Mouse (Mus musculus): Measurements from ENCODE around the gene Olfr777. TPM values are rescaled to one million over a fixed set of nuclear protein-coding genes. Genes with fewer than 3 reads are reported as not detected.
"Not testable (repeated sequence)": the region's sequence is repeated elsewhere in the genome, so short reads cannot be mapped to it uniquely, and the experiment has no call there.

The Olfr777 gene
- total RNA-seq (2015) (not detected in 2 replicates), total RNA-seq (2017) (not detected in 2 replicates)

DNA sequence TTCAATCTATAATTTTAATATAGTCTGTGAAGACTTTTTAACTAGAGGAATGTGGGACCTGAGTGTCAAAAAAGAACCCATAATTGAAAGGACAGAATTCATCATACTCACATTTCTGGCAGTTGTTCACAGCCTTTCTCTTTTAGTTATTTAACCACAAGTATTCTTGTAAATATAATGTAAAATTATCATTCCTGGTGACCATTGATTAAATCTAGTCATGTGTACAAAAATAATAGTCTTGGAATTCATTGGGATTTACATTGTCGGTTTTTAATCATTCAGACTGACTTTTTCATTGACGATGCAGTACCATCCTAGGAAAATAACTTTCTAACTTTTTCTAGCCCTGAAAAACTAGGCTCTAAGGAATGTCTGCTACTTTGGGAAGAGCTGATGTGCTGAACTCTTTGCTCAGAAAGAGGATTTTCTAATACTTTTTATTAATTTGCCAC is at the start of gene Olfr777:
Gene Olfr777 (minus strand): TSS at position 405 of the 455 bp plus-strand sequence.
- no peak for ATAC-seq (ENCODE audit: poor library complexity, severe bottlenecking)

DNA sequence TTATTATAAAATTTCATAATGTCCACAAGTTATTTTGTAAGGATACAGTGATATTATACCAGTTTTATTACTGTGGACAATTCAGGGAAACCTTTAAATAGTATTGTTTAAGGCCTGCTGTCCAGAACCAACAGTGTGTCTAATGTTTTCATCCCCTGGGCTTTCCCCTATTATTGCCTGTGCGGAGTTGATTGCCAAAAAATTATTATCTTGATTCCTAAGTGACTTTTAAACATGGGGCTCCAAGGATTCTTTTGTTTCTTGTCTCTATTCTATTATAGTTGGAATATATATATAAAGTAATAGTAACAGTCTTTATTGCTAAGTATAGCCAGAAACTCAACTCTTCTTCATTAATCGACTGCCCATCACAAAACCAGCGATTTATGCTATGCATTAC is 46.5 kb upstream of the Olfr777 start, which contains the start of gene Olfr780:
Gene Olfr780 (plus strand): TSS at position 301 of the 400 bp plus-strand sequence.
- no peak for ATAC-seq (ENCODE audit: poor library complexity, severe bottlenecking)

DNA sequence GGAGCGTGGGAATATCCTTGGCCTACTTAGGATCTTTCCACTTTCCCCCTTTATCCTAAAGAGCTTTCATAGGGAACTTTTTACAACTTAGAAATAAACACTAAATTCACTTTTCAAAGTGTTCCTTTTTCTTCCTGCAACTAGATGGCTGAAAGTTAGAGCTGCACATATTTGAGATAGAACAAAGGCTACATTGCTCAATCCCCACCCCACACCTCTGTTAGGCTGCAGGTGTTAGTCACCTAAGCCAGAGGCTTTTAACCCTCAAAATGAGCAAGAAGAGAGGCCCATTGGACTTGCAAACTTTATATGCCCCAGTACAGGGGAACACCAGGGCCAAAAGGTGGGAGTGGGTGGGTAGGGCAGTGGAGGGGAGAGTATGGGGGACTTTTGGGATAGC is 42.2 kb upstream of the Olfr777 start:
- not testable (repeated sequence) for ATAC-seq (ENCODE audit: poor library complexity, severe bottlenecking)

DNA sequence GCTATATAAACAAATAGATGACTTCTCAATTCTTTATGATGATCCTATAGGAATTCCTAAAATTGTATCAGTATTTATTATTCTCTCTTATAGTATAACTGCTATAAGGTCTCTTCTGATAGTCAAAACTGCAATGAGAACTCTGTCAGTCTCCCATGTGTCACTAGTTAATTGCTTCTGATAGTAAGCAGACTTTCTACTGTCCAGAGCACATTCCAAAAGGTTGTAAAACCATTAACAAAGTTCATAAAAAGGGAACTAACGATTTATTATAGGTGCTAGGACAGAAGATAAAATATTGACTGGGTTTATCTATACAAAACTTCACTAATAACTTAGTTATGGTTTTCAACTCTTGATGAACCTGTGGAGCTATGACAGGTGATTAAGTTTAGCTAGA is 41.7 kb upstream of the Olfr777 start:
- not testable (repeated sequence) for ATAC-seq (ENCODE audit: poor library complexity, severe bottlenecking)

DNA sequence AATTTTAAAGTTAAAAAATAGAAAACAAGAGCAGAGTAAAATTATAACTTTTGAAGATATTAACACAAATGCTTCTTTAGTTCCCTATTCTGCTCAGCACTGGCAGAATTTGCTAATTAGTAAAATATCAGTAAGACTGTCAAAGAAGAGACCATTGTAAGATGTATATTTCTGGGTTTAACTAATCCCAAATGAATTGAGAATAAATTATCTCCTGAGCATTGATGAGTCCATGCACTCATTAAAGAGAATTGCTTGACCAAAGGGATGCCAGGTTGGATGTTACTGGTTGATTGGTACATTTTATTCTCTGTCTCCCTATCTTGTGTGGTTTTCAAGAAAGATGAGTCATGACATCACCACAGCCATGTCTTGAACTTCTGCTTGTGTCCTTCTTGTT is 12.5 kb downstream of the Olfr777 start, which contains the start of gene Olfr776:
Gene Olfr776 (plus strand): TSS at position 301 of the 400 bp plus-strand sequence.
- no peak for ATAC-seq (ENCODE audit: poor library complexity, severe bottlenecking)

DNA sequence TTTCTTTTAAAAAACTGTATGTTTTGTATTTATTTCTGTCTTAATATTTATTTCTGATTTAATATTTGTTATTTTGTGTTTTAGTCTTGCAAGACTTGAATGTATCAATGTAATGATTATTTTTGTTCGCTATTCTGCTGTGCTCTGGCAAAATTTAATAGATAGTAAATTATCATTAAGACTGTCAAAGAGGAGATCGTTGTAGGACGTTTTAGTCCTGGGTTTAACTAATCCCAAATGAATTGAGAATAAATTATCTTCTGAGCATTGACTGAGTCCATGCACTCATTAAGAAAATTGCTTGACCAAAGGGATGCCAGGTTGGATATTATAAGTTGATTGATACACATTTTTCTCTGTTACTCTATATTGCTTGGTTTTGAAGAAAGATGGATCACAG is 23.2 kb downstream of the Olfr777 start, which contains the start of gene Olfr775:
Gene Olfr775 (plus strand): TSS at position 301 of the 400 bp plus-strand sequence.
- no peak for ATAC-seq (ENCODE audit: poor library complexity, severe bottlenecking)

DNA sequence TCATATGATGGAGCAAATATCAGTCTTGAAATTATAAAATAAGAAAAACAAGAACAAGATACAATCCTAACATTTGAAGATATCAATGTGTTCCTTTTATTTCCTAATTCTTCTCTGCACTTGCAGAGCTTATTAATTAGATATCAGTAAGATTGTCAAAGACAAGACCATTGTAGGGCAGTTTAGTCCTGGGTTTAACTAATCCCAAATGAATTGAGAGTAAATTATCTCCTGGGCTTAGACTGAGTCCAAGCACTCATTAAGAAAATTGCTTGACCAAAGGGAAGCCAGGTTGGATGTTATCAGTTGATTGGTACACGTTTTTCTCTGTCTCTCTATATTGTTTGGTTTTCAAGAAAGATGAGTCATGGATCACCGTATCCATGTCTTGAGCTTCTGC is 35.4 kb downstream of the Olfr777 start, which contains the start of gene Olfr774:
Gene Olfr774 (plus strand): TSS at position 301 of the 400 bp plus-strand sequence.
- ATAC-seq (ENCODE audit: poor library complexity, severe bottlenecking): no peak

DNA sequence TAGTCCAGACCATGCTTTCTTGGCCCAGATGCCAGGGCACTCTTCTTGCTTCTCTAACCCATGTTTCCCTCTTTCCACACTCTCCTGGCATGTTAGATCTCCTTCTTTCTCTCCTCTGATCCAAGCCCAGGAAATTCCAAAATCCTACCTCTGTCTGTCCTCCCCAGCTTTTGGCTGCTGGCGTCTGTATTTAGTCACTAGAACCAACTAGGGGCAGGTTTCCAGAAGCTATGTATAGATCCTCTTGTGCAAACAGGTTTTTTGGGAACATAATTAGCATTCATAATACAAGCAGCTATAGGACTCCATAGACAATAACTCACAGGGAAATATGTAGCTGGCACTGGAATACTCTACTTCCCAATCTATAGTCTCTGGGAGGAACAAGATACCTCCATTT is 40.5 kb downstream of the Olfr777 start:
- no peak for ATAC-seq (ENCODE audit: poor library complexity, severe bottlenecking)

Other genes starting within 250 kb of the Olfr777 start
- not detected in 2 replicates for gene Olfr764-ps1, start 231.6 kb downstream of the Olfr777 start, total RNA-seq (2015)
- gene Olfr764-ps1, start 231.6 kb downstream of the Olfr777 start, total RNA-seq (2017): not detected in 2 replicates
- not detected in 2 replicates for gene Olfr765, start 221.5 kb downstream of the Olfr777 start, total RNA-seq (2015)
- gene Olfr765, start 221.5 kb downstream of the Olfr777 start, total RNA-seq (2017): not detected in 2 replicates
- not detected in 2 replicates for gene Olfr766-ps1, start 202.5 kb downstream of the Olfr777 start, total RNA-seq (2015)
- not detected in 2 replicates for gene Olfr766-ps1, start 202.5 kb downstream of the Olfr777 start, total RNA-seq (2017)
- not detected in 2 replicates for gene Olfr767, start 188.6 kb downstream of the Olfr777 start, total RNA-seq (2015)
- gene Olfr767, start 188.6 kb downstream of the Olfr777 start, total RNA-seq (2017): not detected in 2 replicates
- not detected in 2 replicates for gene Olfr768, start 172.1 kb downstream of the Olfr777 start, total RNA-seq (2015)
- gene Olfr768, start 172.1 kb downstream of the Olfr777 start, total RNA-seq (2017): not detected in 2 replicates
- not detected in 2 replicates for gene Olfr769, start 153.6 kb downstream of the Olfr777 start, total RNA-seq (2015)
- not detected in 2 replicates for gene Olfr769, start 153.6 kb downstream of the Olfr777 start, total RNA-seq (2017)
- gene Olfr770, start 132.5 kb downstream of the Olfr777 start, total RNA-seq (2015): not detected in 2 replicates
- not detected in 2 replicates for gene Olfr770, start 132.5 kb downstream of the Olfr777 start, total RNA-seq (2017)
- gene Olfr771, start 106.7 kb downstream of the Olfr777 start, total RNA-seq (2015): not detected in 2 replicates
- gene Olfr771, start 106.7 kb downstream of the Olfr777 start, total RNA-seq (2017): not detected in 2 replicates
- gene Olfr772, start 93.6 kb downstream of the Olfr777 start, total RNA-seq (2015): not detected in 2 replicates
- gene Olfr772, start 93.6 kb downstream of the Olfr777 start, total RNA-seq (2017): not detected in 2 replicates
- gene Olfr773, start 84.1 kb downstream of the Olfr777 start, total RNA-seq (2015): not detected in 2 replicates
- gene Olfr773, start 84.1 kb downstream of the Olfr777 start, total RNA-seq (2017): not detected in 2 replicates
- not detected in 2 replicates for gene Olfr774, start 35.3 kb downstream of the Olfr777 start, total RNA-seq (2015)
- not detected in 2 replicates for gene Olfr774, start 35.3 kb downstream of the Olfr777 start, total RNA-seq (2017)
- not detected in 2 replicates for gene Olfr775, start 23.1 kb downstream of the Olfr777 start, total RNA-seq (2015)
- not detected in 2 replicates for gene Olfr775, start 23.1 kb downstream of the Olfr777 start, total RNA-seq (2017)
- not detected in 2 replicates for gene Olfr776, start 12.4 kb downstream of the Olfr777 start, total RNA-seq (2015)
- gene Olfr776, start 12.4 kb downstream of the Olfr777 start, total RNA-seq (2017): not detected in 2 replicates
- not detected in 2 replicates for gene Olfr780, start 46.6 kb upstream of the Olfr777 start, total RNA-seq (2015)
- not detected in 2 replicates for gene Olfr780, start 46.6 kb upstream of the Olfr777 start, total RNA-seq (2017)
- not detected in 2 replicates for gene Olfr781, start 57.4 kb upstream of the Olfr777 start, total RNA-seq (2015)
- gene Olfr781, start 57.4 kb upstream of the Olfr777 start, total RNA-seq (2017): not detected in 2 replicates
- not detected in 2 replicates for gene Olfr782, start 77.4 kb upstream of the Olfr777 start, total RNA-seq (2015)
- not detected in 2 replicates for gene Olfr782, start 77.4 kb upstream of the Olfr777 start, total RNA-seq (2017)
- gene Olfr784, start 112.6 kb upstream of the Olfr777 start, total RNA-seq (2015): 0.11 and 0.14 TPM in 2 replicates
- gene Olfr784, start 112.6 kb upstream of the Olfr777 start, total RNA-seq (2017): 0.15 and 0.16 TPM in 2 replicates
- not detected in 2 replicates for gene Olfr785, start 133.9 kb upstream of the Olfr777 start, total RNA-seq (2015)
- not detected in 2 replicates for gene Olfr785, start 133.9 kb upstream of the Olfr777 start, total RNA-seq (2017)
- gene Olfr786, start 155.8 kb upstream of the Olfr777 start, total RNA-seq (2015): not detected in 2 replicates
- gene Olfr786, start 155.8 kb upstream of the Olfr777 start, total RNA-seq (2017): not detected in 2 replicates
- gene Olfr787, start 190.4 kb upstream of the Olfr777 start, total RNA-seq (2015): not detected in 2 replicates
- not detected in 2 replicates for gene Olfr787, start 190.4 kb upstream of the Olfr777 start, total RNA-seq (2017)
- not detected in 2 replicates for gene Olfr788, start 199.5 kb upstream of the Olfr777 start, total RNA-seq (2015)
- not detected in 2 replicates for gene Olfr788, start 199.5 kb upstream of the Olfr777 start, total RNA-seq (2017)
- gene Olfr789, start 213.3 kb upstream of the Olfr777 start, total RNA-seq (2015): not detected in 2 replicates
- gene Olfr789, start 213.3 kb upstream of the Olfr777 start, total RNA-seq (2017): not detected in 2 replicates
- gene Olfr790, start 227.0 kb upstream of the Olfr777 start, total RNA-seq (2015): not detected in 2 replicates
- gene Olfr790, start 227.0 kb upstream of the Olfr777 start, total RNA-seq (2017): not detected in 2 replicates